Mouse (Mus musculus): Measurements from ENCODE around the gene Trim14.

- TF ChIP-seq CTCF (conservative IDR thresholded peaks at IDR 0.05; ENCODE audit: low read length): peak; percentile 31; the same call in 1 of the 2 replicates
- TF ChIP-seq NANOG (IDR thresholded peaks at IDR 0.05; ENCODE audit: borderline replicate concordance, low read length): no peak
- TF ChIP-seq POU5F1 (IDR thresholded peaks at IDR 0.05; ENCODE audit: borderline replicate concordance, low read length): no peak
Measured at GRCm38 (mm10) chr4:46463130-46463830, 72.7 kb downstream of the Trim14 start.
